Mouse (Mus musculus) limb, embryonic 14.5 days (tissue): ENCODE results near the gene Olfr543. TPM values are rescaled to one million over a fixed set of nuclear protein-coding genes. Genes with fewer than 3 reads are reported as not detected.
A peak's percentile ranks its signal among the peaks of the same experiment; 100 is the strongest.

Source experiments
- ATAC-seq: fragments of 200-750 bp; cut with Nextera tagmentation; 2 replicates; pipeline ENCODE4 v1.8.0; 2017; ENCODE audit warnings: low read depth, moderate number of reproducible peaks, moderate TSS enrichment; ENCODE audit not compliant: low FRiP score
- DNase-seq: peaks from one replicate; pipeline ENCODE4 v3.0.0-alpha.2; 2015; ENCODE audit warnings: low spot score
- H3K27ac ChIP-seq: fragments of 300-500 bp; sonication (generic); replicated peaks from 2 replicates; pipeline ENCODE4 v1.5.1; 2014; ENCODE audit warnings: low read depth, mild to moderate bottlenecking, low read length, moderate library complexity, mixed read lengths
- H3K27me3 ChIP-seq: fragments of 300-500 bp; sonication (generic); 2 replicates; pipeline ENCODE4 v1.6.1; 2014; ENCODE audit warnings: low read length, mixed read lengths; ENCODE audit not compliant: control insufficient read depth, insufficient read depth
- H3K36me3 ChIP-seq: fragments of 300-500 bp; sonication (generic); 2 replicates; pipeline ENCODE4 v1.6.1; 2014; ENCODE audit warnings: mild to moderate bottlenecking, low read length, moderate library complexity, mixed read lengths; ENCODE audit not compliant: control insufficient read depth, insufficient read depth
- H3K4me1 ChIP-seq: fragments of 300-500 bp; sonication (generic); 2 replicates; pipeline ENCODE4 v1.6.1; 2014; ENCODE audit warnings: antibody characterized with exemption, low read length, mixed read lengths; ENCODE audit not compliant: control insufficient read depth, insufficient read depth
- H3K4me2 ChIP-seq: fragments of 300-500 bp; sonication (generic); replicated peaks from 2 replicates; pipeline ENCODE4 v1.6.1; 2014; ENCODE audit warnings: low read depth, mild to moderate bottlenecking, low read length, moderate library complexity; ENCODE audit not compliant: severe bottlenecking
- H3K4me3 ChIP-seq: fragments of 300-500 bp; sonication (generic); replicated peaks from 2 replicates; pipeline ENCODE4 v1.5.1; 2014; ENCODE audit warnings: low read length
- H3K9ac ChIP-seq: fragments of 300-500 bp; sonication (generic); 2 replicates; pipeline ENCODE4 v1.6.1; 2014; ENCODE audit warnings: mild to moderate bottlenecking, low read depth, low read length, moderate library complexity; ENCODE audit not compliant: severe bottlenecking
- H3K9me3 ChIP-seq: fragments of 300-500 bp; sonication (generic); 2 replicates; pipeline ENCODE4 v1.6.1; 2016; ENCODE audit warnings: low read length; ENCODE audit not compliant: control insufficient read depth
- POLR2A ChIP-seq: fragments of 200-500 bp; IDR thresholded peaks from 2 replicates; pipeline ENCODE4 v1.8.0; 2012; ENCODE audit warnings: inconsistent platforms, mild to moderate bottlenecking, moderate library complexity, borderline replicate concordance; ENCODE audit not compliant: insufficient read depth, insufficient read length; ENCODE audit errors: extremely low read depth
- WGBS: fragments of 180-500 bp; shearing (Covaris S2); extraction: QIAGEN DNeasy Blood & Tissue Kit; methylation state at CpG from one replicate; pipeline ENCODE4 v1.1.7; 2014; 5-methylcytosine and 5-hydroxymethylcytosine counted together
- polyA plus RNA-seq, 2 experiments: library from polyadenylated mRNA; depleted of rRNA in 1 of 2; stranded (reverse) in 1 of 2; unstranded in 1 of 2; fragments of >200 nt; fragmentation: Nextera tagmentation in 1 of 2; extraction: Ambion mirVana in 1 of 2; gene quantifications; 2 replicates each; pipeline versions ENCODE4 v1.2.1 to v1.2.3; 2012 to 2014

The Olfr543 gene
- polyA plus RNA-seq, 2 experiments = 0.44 TPM; not detected in 1

DNA sequence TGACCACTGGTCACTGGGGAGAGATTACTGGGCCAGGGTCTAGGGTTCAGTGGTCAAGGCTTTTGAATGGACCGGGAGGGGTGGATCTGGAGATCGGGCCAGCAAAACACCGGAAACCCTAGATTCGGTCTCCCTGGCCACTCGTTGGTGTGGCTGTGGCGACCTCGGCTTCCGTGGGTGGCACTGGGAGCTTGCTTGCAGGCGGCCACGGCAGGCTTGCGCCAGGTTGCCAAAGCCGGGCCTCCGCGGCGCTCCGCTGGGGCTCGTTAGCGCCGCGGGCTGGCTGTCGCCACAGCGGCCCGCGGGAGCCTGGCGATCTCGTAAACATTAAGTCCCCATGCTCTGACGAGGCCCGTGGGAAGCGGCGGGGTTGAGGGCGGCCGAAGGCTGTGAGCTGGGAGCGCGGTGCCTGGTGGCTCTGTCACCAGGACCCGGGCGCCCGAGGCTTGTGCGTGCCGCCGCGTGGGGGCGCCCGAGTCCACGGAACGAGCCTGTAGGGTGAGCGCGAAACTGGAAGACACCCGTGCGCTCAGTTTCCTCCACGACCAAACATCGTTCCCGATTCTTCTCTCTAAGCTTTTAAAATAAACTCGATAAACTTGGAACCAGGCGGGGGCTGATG is 31.4 kb upstream of the Olfr543 start:
- peak overlapping the region; percentile 64 for H3K9ac ChIP-seq
- TF ChIP-seq POLR2A = no peak
- H3K4me3 ChIP-seq = peak overlapping the region; percentile 45
- WGBS = under 1% methylated on average over 51 of the region's 54 CpGs
- peak overlapping the region; percentile 93 for H3K4me2 ChIP-seq
- peak; percentile 89 for ATAC-seq
- H3K27ac ChIP-seq = no peak overlapping the region
- peak; percentile 69 for DNase-seq
- peaks cover 4% of the 10 kb centered on the region; the same call in 1 of the 2 replicates for H3K27me3 ChIP-seq
- H3K4me1 ChIP-seq = peaks cover 6% of the 10 kb centered on the region; the same call in 1 of the 2 replicates
- H3K36me3 ChIP-seq = no peaks in the 10 kb centered on the region
- H3K9me3 ChIP-seq = no peaks in the 10 kb centered on the region

DNA sequence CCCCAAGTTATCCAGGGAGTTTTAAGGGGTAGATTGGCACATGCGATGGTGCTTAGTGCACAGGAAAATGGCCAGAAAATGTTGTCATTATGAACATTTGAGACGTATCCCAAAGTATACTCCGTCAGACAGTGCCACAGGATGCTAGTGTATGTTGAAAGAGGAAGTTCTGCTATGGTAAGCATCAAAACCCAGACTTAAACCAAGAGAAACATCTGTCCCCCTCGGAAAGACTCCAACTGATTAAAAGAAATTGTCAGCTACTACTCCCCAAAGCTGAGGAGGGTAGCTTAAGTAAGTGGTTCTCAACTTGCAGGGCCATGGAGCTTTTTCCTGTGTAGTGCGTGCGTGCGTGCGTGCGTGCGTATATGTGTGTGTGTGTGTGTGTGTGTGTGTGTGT is 30.4 kb upstream of the Olfr543 start:
- DNase-seq = no peak
- no peaks in the 10 kb centered on the region for H3K36me3 ChIP-seq
- H3K4me2 ChIP-seq = no peak overlapping the region
- peaks cover 5% of the 10 kb centered on the region; the same call in 1 of the 2 replicates for H3K4me1 ChIP-seq
- H3K4me3 ChIP-seq = no peak overlapping the region
- TF ChIP-seq POLR2A = no peak
- H3K27me3 ChIP-seq = peaks cover 4% of the 10 kb centered on the region; the same call in 1 of the 2 replicates
- no peak overlapping the region for H3K9ac ChIP-seq
- H3K27ac ChIP-seq = no peak overlapping the region
- no peaks in the 10 kb centered on the region for H3K9me3 ChIP-seq
- 87% methylated on average over 10 of the region's 10 CpGs for WGBS
- no peak for ATAC-seq

DNA sequence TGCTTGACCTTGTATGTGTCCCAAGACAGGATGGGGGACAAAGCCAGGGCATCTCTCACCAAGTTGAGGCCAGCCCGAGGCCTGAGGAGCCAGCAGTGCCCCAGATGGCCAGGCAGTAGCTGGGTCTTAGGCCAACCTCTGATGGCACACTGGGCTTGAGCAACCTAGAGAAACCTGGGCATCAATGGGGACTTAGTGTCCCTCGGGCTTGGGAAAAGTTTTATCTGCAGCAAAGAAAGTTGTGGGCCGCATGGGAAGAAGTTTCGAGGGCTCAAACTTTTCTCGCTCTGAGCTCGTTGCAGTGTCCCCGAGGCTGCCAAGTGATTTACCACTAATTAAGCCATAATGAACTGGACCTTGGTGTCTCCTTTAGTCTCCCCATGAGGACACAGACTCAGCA is 28.2 kb upstream of the Olfr543 start:
- no peak for TF ChIP-seq POLR2A
- Histone ChIP-seq H3K36me3 (no peaks in the 10 kb centered on the region), H3K4me2 (no peak overlapping the region), H3K4me1 (no peaks in the 10 kb centered on the region), H3K4me3 (no peak overlapping the region), H3K27me3 (peaks cover 4% of the 10 kb centered on the region; the same call in 1 of the 2 replicates), H3K9me3 (no peaks in the 10 kb centered on the region), H3K9ac (no peak overlapping the region), H3K27ac (no peak overlapping the region)
- ATAC-seq = no peak
- 65% methylated on average over 7 of the region's 7 CpGs for WGBS
- no peak for DNase-seq

DNA sequence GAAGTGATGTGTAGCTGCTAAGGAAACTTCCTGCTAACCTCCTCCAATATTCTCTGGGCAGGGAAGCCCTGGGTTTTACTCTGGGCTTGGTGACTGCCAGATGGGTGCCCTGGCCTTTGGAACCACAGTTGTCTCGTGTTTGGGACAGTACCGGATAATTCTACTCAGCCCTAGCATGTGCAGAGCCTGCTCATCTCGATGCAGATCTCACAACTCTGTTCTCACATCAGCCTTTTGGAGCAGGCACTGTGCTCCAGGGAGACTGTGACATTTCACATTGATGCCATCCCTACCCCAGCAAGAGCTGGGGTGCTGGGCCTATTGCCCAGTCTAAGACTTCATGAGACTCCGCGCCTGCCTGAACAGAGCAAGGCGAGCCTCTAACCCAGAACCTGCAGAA is 27.2 kb upstream of the Olfr543 start:
- DNase-seq (no peak), ATAC-seq (no peak)
- no peak overlapping the region for H3K4me3 ChIP-seq
- H3K9me3 ChIP-seq = no peaks in the 10 kb centered on the region
- H3K36me3 ChIP-seq = no peaks in the 10 kb centered on the region
- H3K27me3 ChIP-seq = no peaks in the 10 kb centered on the region; the same call in 1 of the 2 replicates
- H3K9ac ChIP-seq = no peak overlapping the region
- H3K27ac ChIP-seq = no peak overlapping the region
- TF ChIP-seq POLR2A = no peak
- 86% methylated on average over 6 of the region's 6 CpGs for WGBS
- no peak overlapping the region for H3K4me2 ChIP-seq
- H3K4me1 ChIP-seq = no peaks in the 10 kb centered on the region

DNA sequence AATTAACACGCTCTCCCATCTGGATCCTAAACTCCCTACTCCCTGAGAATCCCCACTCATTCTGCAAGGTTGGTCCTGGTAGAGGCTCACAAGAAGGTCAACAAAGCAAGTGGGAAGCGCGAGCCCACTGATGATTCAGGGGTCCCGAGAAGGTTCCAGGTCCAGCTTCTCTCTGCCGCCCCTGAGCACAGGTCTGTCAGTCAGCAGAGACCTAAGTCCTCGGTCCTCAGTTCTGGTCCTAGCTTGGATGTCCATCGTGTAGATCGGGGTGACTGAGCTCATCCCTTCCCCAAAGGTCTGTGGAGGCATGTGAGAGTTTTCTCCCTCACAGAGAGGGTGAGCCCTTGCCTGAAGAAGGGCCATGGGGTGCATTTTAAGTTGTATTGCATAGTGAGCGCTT is 26.6 kb upstream of the Olfr543 start:
- no peak overlapping the region for H3K4me3 ChIP-seq
- no peak overlapping the region for H3K4me2 ChIP-seq
- no peaks in the 10 kb centered on the region for H3K36me3 ChIP-seq
- H3K9ac ChIP-seq = no peak overlapping the region
- H3K4me1 ChIP-seq = no peaks in the 10 kb centered on the region
- WGBS = 81% methylated on average over 9 of the region's 9 CpGs
- ATAC-seq = no peak
- H3K9me3 ChIP-seq = no peaks in the 10 kb centered on the region
- TF ChIP-seq POLR2A = no peak
- no peak for DNase-seq
- no peaks in the 10 kb centered on the region; the same call in 1 of the 2 replicates for H3K27me3 ChIP-seq
- no peak overlapping the region for H3K27ac ChIP-seq
